Mouse (Mus musculus): ENCODE results near the gene Fam155a.

Fam155a gene

DNA sequence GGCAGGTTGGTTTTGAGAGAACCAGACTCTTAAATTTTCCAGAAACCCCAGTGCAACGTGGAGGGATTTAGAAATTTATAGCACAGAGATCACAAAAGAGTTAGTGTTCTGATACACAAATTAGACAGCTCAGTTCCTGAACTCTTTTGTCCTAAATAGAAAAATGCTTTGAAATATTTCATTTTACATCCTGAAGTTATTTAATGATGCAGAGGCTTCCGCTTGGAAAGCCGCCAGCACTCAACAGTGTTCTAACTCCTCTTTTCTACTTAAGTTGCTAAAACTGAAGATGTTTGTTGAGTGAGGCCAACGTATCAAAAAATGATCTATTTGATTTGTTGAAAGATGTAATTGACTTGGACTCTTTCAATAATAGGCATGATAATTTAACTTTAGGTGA is 609.4 kb downstream of the Fam155a start:
- no peak for DNase-seq

DNA sequence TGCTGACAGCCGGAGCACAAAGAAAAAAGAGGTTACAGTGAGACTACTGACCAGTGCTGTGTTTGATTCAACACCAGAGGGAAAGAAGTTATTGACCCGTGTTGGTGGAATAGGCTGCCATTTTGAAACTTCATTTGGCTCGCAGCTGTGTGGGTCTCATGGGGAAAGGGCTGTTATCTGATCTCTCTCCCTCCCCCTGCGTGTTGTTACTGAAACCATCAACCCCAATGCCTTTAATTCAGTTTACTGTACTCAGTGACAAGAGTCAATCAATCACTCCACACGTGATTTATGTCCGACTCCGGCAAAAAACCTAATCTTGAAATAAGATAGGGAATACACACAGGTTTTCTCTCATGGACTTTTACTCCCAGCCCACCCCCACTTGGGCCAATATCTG is 611.6 kb downstream of the Fam155a start:
- DNase-seq, result no peak

DNA sequence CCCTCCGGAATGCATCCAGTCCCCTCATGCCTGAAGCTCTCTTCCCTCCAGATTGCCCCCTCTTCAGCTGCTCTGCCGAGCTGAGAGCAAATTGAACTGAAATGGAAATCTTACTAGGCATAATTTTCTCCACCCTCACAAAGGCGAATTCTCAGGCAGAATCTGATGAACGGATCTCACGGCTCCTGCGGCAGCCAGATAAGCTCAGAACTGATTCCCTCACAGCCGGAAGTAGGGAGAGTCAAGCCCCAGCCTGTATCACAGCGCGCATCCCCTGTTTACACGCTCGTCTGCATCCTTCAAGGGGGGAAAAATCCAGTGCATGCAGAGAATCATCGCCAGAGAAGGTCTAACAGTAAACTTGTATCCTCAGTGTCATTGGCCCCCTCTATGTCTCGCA is 612.3 kb downstream of the Fam155a start:
- DNase-seq, result no peak

DNA sequence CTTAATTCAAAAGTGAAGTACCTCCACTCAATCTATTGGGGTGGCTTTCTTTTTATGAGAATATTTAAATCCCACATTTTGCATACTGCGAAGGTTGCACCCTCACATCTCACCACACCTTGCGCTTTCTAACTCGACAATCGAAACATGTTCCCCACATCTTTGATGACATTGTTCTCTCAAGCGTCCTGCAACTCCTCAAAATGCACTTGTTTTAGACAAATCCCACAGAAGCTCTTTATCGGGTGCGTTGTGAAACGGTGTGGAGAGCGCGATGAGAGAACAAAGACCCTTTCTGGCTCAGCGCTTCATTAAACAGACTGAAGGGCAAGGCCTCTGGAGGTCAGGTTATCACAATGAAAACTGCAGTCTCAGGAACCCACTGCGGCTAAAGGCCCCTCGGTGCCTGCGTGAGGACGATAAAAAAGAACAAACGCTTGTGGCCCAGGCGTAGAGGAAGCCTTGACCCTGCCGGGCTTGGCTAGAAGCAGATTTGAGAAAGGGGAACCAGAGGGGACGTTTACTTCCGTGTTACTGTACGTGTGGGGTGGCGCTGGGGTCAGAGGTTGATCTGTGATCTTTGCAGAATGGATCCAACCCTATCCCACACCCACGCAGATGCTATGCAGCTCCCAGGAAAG is 613.7 kb downstream of the Fam155a start:
- no peak for DNase-seq
